Mouse (Mus musculus) spleen, postnatal 36 days (tissue): ENCODE data around the gene Mpdu1.
"Not testable (repeated sequence)": the region's sequence is repeated elsewhere in the genome, so short reads cannot be mapped to it uniquely, and the experiment has no call there.

ENCODE experiments used
- DNase-seq, 2 experiments: peaks; one replicate each; pipeline ENCODE4 v3.0.0; 2022; ENCODE audit warnings: low spot score in 2 of 2, mixed read lengths in 1 of 2

The Mpdu1 gene

DNA sequence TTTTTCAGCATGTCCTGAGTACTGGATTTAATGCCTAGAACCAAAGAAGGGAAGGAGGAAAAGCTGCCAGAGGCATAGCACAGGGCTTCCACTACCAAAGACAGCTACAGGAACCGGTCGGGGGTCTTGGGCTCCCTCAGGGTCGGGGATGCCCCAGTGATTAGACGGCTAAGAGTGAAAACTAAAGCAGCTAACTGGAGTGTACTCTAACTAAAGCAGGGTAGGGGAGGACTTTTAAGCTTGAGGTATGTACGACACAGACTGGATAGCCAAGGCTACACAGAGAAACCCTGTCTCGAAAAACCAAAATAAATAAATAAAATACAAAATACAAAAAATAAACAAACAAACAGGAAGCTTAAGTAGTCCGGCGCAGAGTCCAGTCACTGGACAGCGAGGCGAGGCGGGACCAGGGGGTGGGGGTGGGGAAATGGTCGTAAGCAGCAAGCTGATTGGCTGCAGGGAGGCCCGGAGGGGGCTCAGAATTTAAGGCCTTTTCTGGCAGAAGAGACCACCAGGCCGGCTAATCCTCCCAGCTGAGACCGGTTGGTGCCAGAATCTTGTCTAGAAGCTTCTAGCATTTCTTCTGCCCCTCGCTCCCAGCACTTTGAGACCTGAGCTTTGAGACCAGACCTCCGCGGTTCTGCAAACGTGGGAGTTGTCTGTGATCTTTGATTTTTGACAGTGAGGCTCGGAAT lies 40.7 kb downstream of the Mpdu1 start, which contains the start of gene Sat2:
Sat2 (plus strand) TSS at position 454 of the 698 bp plus-strand sequence.
- no peak for DNase-seq

DNA sequence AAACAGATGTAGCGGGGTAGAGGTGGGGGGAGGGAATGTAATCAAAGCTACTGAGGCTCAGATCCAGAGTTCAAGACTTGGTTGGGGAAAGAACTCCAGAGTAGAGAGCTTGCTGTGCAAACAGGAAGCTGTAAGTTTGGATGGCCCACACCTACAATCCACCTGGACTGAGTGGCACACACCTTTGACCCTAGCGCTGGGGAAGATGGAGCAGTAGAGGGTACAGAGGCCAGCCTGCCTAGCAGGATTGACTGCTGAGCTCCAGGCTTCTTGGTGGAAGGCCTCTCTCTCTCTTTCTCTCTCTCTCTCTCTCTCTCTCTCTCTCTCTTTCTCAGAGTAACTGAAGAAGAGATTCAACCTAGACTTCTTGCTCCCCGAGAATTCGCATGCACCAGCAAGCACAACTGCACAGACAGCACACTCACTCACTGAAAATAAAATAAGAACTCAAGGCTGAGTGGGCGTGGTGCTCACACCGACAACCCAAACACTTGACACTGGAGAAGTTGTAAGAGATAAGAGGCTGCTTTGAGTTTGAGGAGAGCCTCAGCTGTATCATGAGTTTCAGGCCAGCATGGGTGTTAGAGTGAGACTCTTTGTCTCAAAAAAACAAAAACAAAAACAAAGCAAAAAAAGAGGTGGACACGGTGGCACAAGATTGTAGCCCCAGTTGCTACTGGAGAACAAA lies 41.9 kb downstream of the Mpdu1 start:
- DNase-seq: no peak

DNA sequence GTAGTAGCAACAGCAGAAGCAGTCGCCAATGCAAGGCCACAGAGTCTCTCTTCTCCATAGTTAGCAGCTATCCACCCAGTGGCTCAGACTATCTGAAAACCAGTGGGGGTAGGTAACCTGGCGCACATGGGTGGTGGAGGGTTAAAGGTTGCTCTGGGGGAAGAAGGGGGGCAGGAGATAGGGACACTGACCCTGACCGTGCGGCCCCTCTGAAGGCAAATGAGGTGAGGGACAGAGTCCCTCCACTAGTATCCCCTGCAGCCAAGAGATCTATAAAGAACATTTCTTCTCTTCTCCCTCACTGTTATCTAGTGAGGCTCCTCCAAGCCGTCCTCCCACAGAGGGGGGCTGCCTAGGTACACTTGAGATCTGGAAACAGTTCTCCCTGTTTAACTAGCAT lies 44.6 kb downstream of the Mpdu1 start, which contains the start of gene Shbg:
Shbg (minus strand) TSS at position 101 of the 400 bp plus-strand sequence.
- no peak for DNase-seq

DNA sequence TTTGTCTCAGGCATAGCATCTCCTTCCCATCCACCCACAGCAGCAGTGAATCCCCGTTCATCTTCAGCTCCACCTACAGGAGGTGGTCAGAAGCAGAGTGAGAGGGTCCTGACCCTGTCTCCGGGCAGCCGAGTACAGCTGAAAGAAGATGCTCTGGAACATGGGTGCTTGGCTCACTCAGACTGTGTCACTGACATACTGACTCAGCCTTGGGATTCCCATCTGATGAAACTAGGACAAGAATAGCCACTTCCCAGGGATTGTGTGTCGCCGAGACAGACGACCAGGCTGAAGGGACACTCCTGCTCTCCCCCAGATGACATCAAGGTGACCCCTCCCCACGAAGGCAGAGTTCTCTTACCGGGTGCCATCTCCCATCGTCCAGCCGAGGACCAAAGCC lies 45.7 kb downstream of the Mpdu1 start:
- DNase-seq: no peak

DNA sequence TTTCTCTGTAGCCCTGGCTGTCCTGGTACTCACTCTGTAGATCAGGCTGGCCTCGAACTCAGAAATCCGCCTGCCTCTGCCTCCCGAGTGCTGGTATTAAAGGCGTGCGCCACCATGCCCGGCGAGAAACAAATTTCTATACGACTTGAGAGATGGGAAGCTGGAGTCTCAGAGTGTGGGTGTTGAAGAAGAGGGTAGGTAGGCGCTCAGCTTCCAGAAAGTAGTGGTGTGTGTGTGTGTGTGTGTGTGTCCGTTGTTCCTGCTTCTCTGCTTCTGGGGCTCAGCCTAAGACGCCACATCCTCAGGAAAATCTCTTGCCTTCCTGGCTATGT lies 48.2 kb downstream of the Mpdu1 start:
- not testable (repeated sequence) for DNase-seq

DNA sequence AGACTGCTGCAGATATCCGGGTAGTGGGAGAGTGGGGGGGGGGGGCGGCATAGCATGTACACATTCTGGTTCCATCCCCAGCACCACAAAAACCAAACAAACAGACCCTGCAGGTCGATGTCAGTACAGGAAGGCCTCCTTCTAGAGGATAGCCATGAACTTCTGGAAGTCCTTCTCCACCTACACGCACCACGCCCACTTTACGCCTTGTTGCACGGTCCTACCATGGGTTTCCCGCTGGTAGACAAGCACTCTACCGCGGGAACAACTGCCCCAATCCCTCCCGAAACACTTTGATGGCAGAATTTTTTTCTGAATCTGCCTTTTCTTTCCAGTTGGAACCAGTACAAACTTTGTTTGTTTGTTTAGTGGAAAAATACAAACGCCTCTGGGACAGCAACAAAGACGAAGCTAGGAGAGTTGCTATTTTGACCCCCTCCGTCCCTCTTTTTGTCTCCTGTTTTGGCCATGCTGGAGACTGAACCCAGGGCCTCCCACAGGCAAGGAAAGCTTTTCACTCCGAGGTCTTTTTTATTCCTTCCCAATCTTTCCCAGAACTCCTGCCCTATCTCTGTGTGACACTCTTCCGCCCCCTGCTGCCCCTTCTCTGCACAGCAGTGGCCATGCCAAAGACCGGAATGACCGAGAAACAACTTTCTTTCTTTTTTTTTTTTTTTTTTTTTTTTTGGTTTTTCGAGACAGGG lies 48.7 kb downstream of the Mpdu1 start:
- peak; percentile 56 to 74 for DNase-seq

DNA sequence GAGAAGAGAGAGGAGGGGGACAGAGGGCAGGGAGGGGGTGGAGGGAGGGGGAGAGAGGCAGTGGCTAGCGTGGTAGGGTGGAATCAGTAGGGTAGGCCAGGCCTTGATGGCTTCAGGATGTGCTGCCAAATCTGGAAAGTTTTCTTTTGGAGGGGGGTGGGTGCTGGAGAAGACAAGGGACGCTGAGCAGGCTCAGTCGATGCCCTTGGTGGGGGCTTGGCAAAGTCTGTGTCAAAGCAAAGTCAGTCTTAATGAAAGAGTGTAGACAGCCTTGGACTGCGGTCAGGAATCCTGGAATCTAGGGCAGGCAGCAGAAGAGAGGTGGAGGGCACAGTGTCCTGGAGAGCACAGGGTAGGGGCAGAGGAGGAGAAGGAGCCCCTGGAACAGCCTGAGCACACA lies 51.5 kb downstream of the Mpdu1 start:
- no peak for DNase-seq

DNA sequence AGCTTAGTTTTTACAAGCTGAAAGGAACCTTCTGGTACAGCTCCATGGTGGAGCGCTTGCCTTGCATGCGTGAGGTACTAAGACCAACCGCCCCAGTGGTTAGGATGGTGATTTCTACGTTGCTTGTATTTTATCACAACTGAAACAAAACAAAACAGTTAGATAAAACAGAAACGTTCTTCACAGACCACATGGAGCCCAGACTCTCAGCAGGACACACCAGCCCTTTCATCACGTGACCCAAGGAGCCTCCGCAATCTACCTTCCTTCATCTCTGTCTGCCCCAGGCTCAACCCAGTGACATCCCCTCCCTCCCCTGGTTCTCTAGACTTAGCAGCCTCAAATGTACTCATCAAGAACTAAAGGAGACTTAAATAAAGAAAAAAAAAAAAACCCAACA lies 53.0 kb downstream of the Mpdu1 start:
- no peak for DNase-seq

DNA sequence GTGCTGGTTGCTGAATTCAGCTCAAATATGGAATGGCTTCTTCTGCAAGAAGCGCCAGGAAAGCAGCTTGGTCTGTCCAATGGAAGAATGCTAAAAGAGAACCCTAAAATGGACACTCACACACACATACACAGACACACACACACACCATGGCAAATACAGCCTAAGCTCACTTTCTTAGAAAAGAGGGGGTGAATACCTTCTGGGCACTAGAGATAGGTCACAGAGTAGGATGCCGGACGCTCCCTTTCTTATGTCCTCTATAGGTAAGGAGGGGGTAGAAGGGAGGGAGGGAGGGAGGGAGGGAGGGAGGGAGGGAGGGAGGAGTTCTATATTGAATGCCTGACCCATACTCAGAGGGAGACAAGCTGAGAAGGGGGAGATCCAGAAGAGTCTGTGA lies 53.9 kb downstream of the Mpdu1 start:
- no peak for DNase-seq

DNA sequence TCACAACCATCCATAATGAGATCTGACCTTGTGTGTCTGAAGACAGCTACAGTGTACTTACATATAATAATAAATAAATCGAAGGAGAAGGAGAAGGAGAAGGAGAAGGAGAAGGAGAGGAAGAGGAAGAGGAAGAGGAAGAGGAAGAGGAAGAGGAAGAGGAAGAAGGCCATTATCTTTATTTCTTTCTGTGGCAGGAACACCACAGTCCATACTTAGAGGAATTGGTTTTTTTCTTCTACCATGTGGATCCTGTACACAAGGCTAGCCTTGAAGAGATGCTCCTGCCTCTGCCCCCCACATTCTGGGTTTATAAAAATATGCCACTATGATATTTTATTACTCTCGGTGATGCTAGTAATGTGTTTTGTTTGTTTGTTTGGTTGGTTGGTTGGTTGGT lies 55.6 kb downstream of the Mpdu1 start:
- DNase-seq: no peak
